Mouse (Mus musculus) embryonic facial prominence, embryonic 11.5 days (tissue): Measurements from ENCODE around the gene Daam1. TPM values are rescaled to one million over a fixed set of nuclear protein-coding genes. Genes with fewer than 3 reads are reported as not detected.

Experiments used
- ATAC-seq: fragments of 200-750 bp; cut with Nextera tagmentation; replicated peaks from 2 replicates; pipeline ENCODE4 v1.8.0; 2017; ENCODE audit warnings: low read depth; ENCODE audit not compliant: insufficient number of reproducible peaks, low FRiP score, low TSS enrichment
- DNase-seq: peaks from one replicate; pipeline ENCODE4 v3.0.0-alpha.2; 2015; ENCODE audit warnings: low spot score
- H3K27ac ChIP-seq: fragments of 300-500 bp; sonication (generic); replicated peaks from 2 replicates; pipeline ENCODE4 v1.5.1; 2014; ENCODE audit warnings: mild to moderate bottlenecking, low read depth, low read length, control low read depth
- H3K27me3 ChIP-seq: fragments of 300-500 bp; sonication (generic); 2 replicates; pipeline ENCODE4 v1.6.1; 2014; ENCODE audit warnings: mild to moderate bottlenecking, low read length, moderate library complexity, mixed read lengths; ENCODE audit not compliant: control insufficient read depth, insufficient read depth
- H3K36me3 ChIP-seq: fragments of 300-500 bp; sonication (generic); replicated peaks from 2 replicates; pipeline ENCODE4 v1.6.1; 2014; ENCODE audit warnings: low read depth, mild to moderate bottlenecking, low read length, moderate library complexity, mixed read lengths; ENCODE audit not compliant: control insufficient read depth, insufficient read depth
- H3K4me1 ChIP-seq: fragments of 300-500 bp; sonication (generic); 2 replicates; pipeline ENCODE4 v1.6.1; 2014; ENCODE audit warnings: low read length, mixed read lengths; ENCODE audit not compliant: control insufficient read depth, insufficient read depth
- H3K4me2 ChIP-seq: fragments of 300-500 bp; sonication (generic); 2 replicates; pipeline ENCODE4 v1.6.1; 2014; ENCODE audit warnings: low read depth, mild to moderate bottlenecking, control low read depth, low read length, moderate library complexity
- H3K4me3 ChIP-seq: fragments of 300-500 bp; sonication (generic); 2 replicates; pipeline ENCODE4 v1.5.1; 2014; ENCODE audit warnings: low read depth, low read length, control low read depth
- H3K9ac ChIP-seq: fragments of 300-500 bp; sonication (generic); replicated peaks from 2 replicates; pipeline ENCODE4 v1.6.1; 2014; ENCODE audit warnings: mild to moderate bottlenecking, control low read depth, low read length
- H3K9me3 ChIP-seq: fragments of 300-500 bp; sonication (generic); replicated peaks from 2 replicates; pipeline ENCODE4 v1.6.1; 2016; ENCODE audit warnings: mild to moderate bottlenecking, low read length, inconsistent platforms, mixed read lengths; ENCODE audit not compliant: control insufficient read depth
- WGBS: fragments of 180-500 bp; shearing (Covaris S2); extraction: QIAGEN DNeasy Blood & Tissue Kit; methylation state at CpG from one replicate; pipeline ENCODE4 v1.1.7; 2014; 5-methylcytosine and 5-hydroxymethylcytosine counted together
- polyA plus RNA-seq: library from polyadenylated mRNA; unstranded; fragments of >200 nt; fragmentation: Nextera tagmentation; extraction: Ambion mirVana; gene quantifications from 2 replicates; pipeline ENCODE4 v1.2.1, GENCODE M21; 2014

Daam1 gene
- polyA plus RNA-seq, 1 experiment from 2014 or later = 16.3 TPM

GRCm38 (mm10) chr12:71996920-71997319 lies 166.0 kb downstream of the Daam1 start:
- DNase-seq (no peak), ATAC-seq (no peak)
- H3K4me2 ChIP-seq = no peak overlapping the region
- 77% methylated on average over 2 of the region's 2 CpGs for WGBS
- H3K4me1 ChIP-seq = no peaks in the 10 kb centered on the region
- no peaks in the 10 kb centered on the region for H3K9me3 ChIP-seq
- no peaks in the 10 kb centered on the region for H3K27me3 ChIP-seq
- H3K27ac ChIP-seq = no peak overlapping the region
- no peak overlapping the region for H3K9ac ChIP-seq
- no peak overlapping the region for H3K4me3 ChIP-seq
- no peaks in the 10 kb centered on the region for H3K36me3 ChIP-seq

GRCm38 (mm10) chr12:71997364-71997763 lies 166.5 kb downstream of the Daam1 start:
- H3K27me3 ChIP-seq = no peaks in the 10 kb centered on the region
- no peak overlapping the region for H3K27ac ChIP-seq
- no peak for ATAC-seq
- no peak overlapping the region for H3K9ac ChIP-seq
- WGBS = 73% methylated on average over 4 of the region's 4 CpGs
- DNase-seq = no peak
- no peaks in the 10 kb centered on the region for H3K36me3 ChIP-seq
- no peaks in the 10 kb centered on the region for H3K4me1 ChIP-seq
- H3K4me2 ChIP-seq = no peak overlapping the region
- H3K9me3 ChIP-seq = no peaks in the 10 kb centered on the region
- H3K4me3 ChIP-seq = no peak overlapping the region

- H3K36me3 ChIP-seq = no peaks in the 10 kb centered on the region
- WGBS = 80% methylated on average over 4 of the region's 4 CpGs
- H3K4me3 ChIP-seq = no peak overlapping the region
- ATAC-seq (no peak), DNase-seq (no peak)
- H3K4me2 ChIP-seq = no peak overlapping the region
- no peaks in the 10 kb centered on the region for H3K9me3 ChIP-seq
- H3K4me1 ChIP-seq = no peaks in the 10 kb centered on the region
- no peak overlapping the region for H3K27ac ChIP-seq
- no peak overlapping the region for H3K9ac ChIP-seq
- H3K27me3 ChIP-seq = no peaks in the 10 kb centered on the region
Observed at GRCm38 (mm10) chr12:71998653-71999052, 167.8 kb downstream of the Daam1 start.

DNA sequence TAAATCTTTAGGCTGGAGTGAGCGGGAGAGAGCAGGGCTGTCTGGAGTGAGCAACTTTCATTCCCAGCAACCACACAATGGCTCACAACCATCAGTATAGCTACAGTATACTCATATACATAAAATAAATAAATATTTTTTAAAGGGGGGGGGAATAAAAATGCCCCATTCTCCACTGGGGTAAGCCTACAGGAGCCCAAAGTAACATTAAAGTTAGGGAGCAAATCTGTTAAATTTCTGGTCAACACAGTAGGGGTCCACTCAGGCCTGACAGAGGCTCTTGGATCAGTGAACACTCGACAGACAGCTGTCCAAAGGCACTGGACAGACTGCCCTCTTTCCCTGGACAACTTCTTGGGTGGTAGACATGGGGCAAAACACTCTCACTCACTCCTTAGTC lies 168.8 kb downstream of the Daam1 start:
- H3K4me1 ChIP-seq = no peaks in the 10 kb centered on the region
- H3K27me3 ChIP-seq = no peaks in the 10 kb centered on the region
- no peak overlapping the region for H3K27ac ChIP-seq
- ATAC-seq (no peak), DNase-seq (no peak)
- H3K4me2 ChIP-seq = no peak overlapping the region
- WGBS = 83% methylated on average over 2 of the region's 2 CpGs
- no peaks in the 10 kb centered on the region for H3K36me3 ChIP-seq
- H3K9ac ChIP-seq = no peak overlapping the region
- H3K4me3 ChIP-seq = no peak overlapping the region
- no peaks in the 10 kb centered on the region for H3K9me3 ChIP-seq

DNA sequence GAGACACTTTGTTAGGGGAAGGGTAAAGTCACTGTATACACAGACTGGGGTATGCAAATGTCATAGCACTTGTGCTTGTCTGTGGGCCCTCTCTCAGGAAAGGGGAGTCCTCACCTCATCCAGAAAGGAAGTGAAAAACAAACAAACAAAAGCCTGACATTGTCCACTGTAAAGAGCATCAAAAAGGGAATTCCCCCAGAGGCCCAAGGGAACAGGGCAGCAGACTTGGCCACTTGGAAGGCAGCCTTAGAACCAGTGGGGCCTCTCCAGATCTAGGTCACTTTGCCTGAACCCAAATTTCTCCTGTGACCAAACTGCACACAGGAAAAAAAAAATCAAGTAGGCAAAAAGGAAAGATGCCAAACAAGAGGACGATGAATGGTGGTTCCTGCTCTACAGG lies 170.9 kb downstream of the Daam1 start:
- no peak overlapping the region for H3K4me3 ChIP-seq
- H3K9ac ChIP-seq = no peak overlapping the region
- H3K9me3 ChIP-seq = no peaks in the 10 kb centered on the region
- DNase-seq (no peak), ATAC-seq (no peak)
- no peaks in the 10 kb centered on the region for H3K27me3 ChIP-seq
- no peaks in the 10 kb centered on the region for H3K4me1 ChIP-seq
- H3K36me3 ChIP-seq = no peaks in the 10 kb centered on the region
- H3K27ac ChIP-seq = no peak overlapping the region
- WGBS = 72% methylated on average over 1 of the region's 1 CpGs
- H3K4me2 ChIP-seq = no peak overlapping the region

GRCm38 (mm10) chr12:72005307-72005706 lies 174.4 kb downstream of the Daam1 start:
- 83% methylated on average over 3 of the region's 3 CpGs for WGBS
- ATAC-seq (no peak), DNase-seq (no peak)
- Histone ChIP-seq H3K4me3 (no peak overlapping the region), H3K9me3 (no peaks in the 10 kb centered on the region), H3K27ac (no peak overlapping the region), H3K36me3 (no peaks in the 10 kb centered on the region), H3K27me3 (no peaks in the 10 kb centered on the region), H3K9ac (no peak overlapping the region), H3K4me2 (no peak overlapping the region), H3K4me1 (no peaks in the 10 kb centered on the region)

DNA sequence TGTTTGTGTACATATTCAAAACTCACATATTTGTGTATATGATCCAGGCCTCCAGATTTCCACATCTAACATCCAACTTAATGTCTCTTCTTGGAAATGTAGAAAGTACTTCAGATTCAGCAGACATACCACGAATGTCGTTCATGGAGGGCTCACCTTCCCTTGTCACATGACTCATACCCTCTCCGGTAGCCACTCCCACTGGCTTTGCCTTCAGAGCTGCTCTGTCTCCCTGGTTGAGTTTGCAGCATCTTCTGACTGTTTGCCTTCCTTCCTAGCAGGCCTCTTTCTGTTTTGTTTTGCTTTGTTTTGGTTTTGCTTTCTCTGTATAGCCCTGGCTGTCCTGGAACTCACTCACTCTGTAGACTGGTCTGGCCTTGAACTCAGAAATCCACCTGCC lies 176.8 kb downstream of the Daam1 start:
- H3K4me3 ChIP-seq = no peak overlapping the region
- no peak overlapping the region for H3K27ac ChIP-seq
- H3K4me1 ChIP-seq = no peaks in the 10 kb centered on the region
- 83% methylated on average over 3 of the region's 3 CpGs for WGBS
- no peak overlapping the region for H3K4me2 ChIP-seq
- H3K9ac ChIP-seq = no peak overlapping the region
- no peak for ATAC-seq
- no peaks in the 10 kb centered on the region for H3K36me3 ChIP-seq
- H3K9me3 ChIP-seq = no peaks in the 10 kb centered on the region
- DNase-seq = no peak
- no peaks in the 10 kb centered on the region for H3K27me3 ChIP-seq

DNA sequence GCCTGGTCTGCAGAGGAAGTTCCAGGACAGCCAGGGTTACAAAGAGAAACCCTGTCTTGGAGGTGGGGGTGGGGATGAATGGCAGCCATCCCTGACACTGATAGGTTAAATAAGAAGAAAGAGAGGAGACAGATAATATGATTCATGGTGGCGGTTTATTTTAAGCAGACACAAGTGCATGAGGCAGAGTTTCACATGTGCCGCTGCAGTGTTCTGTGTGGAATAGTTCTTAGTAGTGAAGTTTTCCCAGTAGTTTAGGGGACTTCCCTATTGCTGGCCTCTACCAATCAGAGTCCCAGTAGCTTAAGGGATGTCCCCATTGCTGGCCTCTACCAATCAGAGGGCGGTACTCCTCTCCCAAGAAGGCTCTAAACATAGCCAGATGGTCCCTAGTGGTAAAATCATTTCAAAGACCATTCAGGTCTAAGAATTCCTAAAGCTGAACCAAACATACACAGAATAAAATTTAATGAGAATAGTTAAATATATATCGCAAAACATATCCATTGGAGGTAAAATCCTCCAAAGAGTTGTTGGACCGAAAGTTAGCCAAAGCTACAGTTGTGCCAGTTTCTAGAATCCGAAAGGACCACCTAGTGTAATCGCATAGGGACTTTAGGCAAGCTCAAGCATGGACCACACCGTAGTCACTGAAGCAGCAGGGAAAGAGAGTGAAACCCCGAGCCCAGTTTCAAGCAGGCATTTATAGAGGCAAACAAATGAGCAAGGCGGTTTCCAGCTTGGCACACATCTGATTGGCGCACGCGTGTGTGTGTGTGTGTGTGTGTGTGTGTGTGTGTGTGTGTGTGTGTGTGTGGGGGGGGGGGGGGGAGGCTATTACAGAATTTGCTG lies 178.4 kb downstream of the Daam1 start:
- Histone ChIP-seq H3K9ac (no peak overlapping the region), H3K9me3 (no peaks in the 10 kb centered on the region), H3K4me3 (no peak overlapping the region), H3K27me3 (no peaks in the 10 kb centered on the region), H3K36me3 (no peaks in the 10 kb centered on the region), H3K27ac (no peak overlapping the region), H3K4me1 (no peaks in the 10 kb centered on the region), H3K4me2 (no peak overlapping the region)
- 88% methylated on average over 13 of the region's 13 CpGs for WGBS
- no peak for DNase-seq
- no peak for ATAC-seq
